Mouse (Mus musculus) small intestine, adult 2 months (tissue): ENCODE data around the gene Gm20388. TPM values are rescaled to one million over a fixed set of nuclear protein-coding genes. Genes with fewer than 3 reads are reported as not detected.

Experiments
- H3K27ac ChIP-seq: fragments of 200-500 bp; 2 replicates; pipeline ENCODE4 v1.5.1; 2012; ENCODE audit warnings: low read depth, low read length, control low read depth, inconsistent platforms; ENCODE audit not compliant: insufficient read depth
- H3K27me3 ChIP-seq: fragments of 200-500 bp; 2 replicates; pipeline ENCODE4 v1.6.1; 2012; ENCODE audit warnings: mild to moderate bottlenecking, moderate library complexity, low read length, inconsistent platforms; ENCODE audit not compliant: control insufficient read depth, insufficient read depth
- H3K36me3 ChIP-seq: fragments of 200-500 bp; 2 replicates; pipeline ENCODE4 v1.6.1; 2012; ENCODE audit warnings: mild to moderate bottlenecking, low read length, control low read depth, inconsistent platforms; ENCODE audit not compliant: control insufficient read depth, insufficient read depth
- H3K4me1 ChIP-seq: fragments of 200-500 bp; 2 replicates; pipeline ENCODE4 v1.6.1; 2012; ENCODE audit warnings: low read length, inconsistent platforms, mixed read lengths; ENCODE audit not compliant: control insufficient read depth, insufficient read depth, insufficient read length
- H3K4me3 ChIP-seq: fragments of 200-500 bp; 2 replicates; pipeline ENCODE4 v1.5.1; 2012; ENCODE audit warnings: low read depth, mild to moderate bottlenecking, control low read depth, inconsistent platforms, low read length, moderate library complexity
- CTCF ChIP-seq: fragments of 200-500 bp; IDR thresholded peaks from 2 replicates; pipeline ENCODE4 v1.5.1; 2012; ENCODE audit warnings: low read depth, mild to moderate bottlenecking, control low read depth, inconsistent platforms, low read length, moderate library complexity, mixed read lengths; ENCODE audit not compliant: insufficient replicate concordance, insufficient read length; ENCODE audit errors: extremely low read depth
- POLR2A ChIP-seq: fragments of 200-500 bp; IDR thresholded peaks from 2 replicates; pipeline ENCODE4 v1.6.1; 2012; ENCODE audit warnings: low read depth, mild to moderate bottlenecking, control low read depth, inconsistent platforms, low read length, moderate library complexity
- WGBS: fragments of 180-500 bp; shearing (Covaris S2); methylation state at CpG from one replicate; pipeline ENCODE4 v1.1.7; 2018; 5-methylcytosine and 5-hydroxymethylcytosine counted together
- polyA plus RNA-seq: library from polyadenylated mRNA; depleted of rRNA; stranded (reverse); fragments of >200 nt; gene quantifications from 2 replicates; pipeline ENCODE4 v1.2.3, GENCODE M21; 2012

The Gm20388 gene
- polyA plus RNA-seq, 1 experiment: 37.3 TPM

DNA sequence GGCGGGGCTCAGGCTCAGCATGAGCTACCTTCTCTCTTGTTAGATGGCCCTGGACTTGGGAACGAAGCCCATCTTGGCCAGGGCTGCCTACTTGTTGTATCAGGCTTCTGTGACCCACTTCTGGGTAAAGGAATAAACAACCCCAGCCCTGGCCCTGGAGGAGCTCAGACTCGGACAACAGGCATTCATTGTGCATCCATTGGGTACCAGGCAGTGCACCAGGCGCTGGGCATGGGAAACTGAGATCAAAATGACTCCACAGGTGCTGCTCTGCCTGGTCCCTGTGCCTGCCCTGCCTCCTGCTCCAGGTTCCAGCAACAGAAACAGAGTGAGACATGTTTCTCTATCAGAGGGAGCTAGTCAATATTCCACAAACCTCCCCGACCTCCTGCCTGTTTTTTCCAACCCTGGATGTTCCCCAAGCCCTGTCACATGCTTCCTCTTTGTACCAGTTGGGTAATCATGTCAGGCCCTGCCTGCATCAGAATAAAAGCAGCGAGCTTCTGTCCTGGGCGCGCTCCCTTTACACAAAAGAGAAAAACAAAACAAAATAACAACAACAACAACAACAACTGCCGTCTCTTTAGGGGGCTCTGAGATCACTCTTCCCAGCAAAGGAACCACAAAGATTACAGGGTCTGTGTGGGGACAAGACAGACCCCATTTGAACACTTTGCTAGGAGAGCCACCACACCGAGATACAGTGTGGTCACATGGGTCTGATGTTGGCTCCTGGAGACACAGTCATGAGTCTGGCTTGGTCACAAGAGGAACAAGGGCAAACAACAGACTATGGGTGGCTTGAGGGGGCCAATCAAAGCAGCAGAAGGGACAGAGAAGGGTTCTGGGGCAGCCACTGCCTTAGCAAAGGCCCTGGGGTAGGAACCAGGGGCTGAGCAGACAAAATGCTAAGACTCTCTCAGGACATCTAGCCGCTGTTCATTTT, 708.9 kb downstream of the Gm20388 start:
- WGBS: 60% methylated on average over 11 of the region's 11 CpGs
- Histone ChIP-seq H3K36me3 (no peaks in the 10 kb centered on the region), H3K4me3 (no peak overlapping the region)

GRCm38 (mm10) chr8:120620441-120620840, 709.8 kb downstream of the Gm20388 start:
- Histone ChIP-seq H3K27me3 (no peaks in the 10 kb centered on the region), H3K36me3 (no peaks in the 10 kb centered on the region), H3K4me3 (no peak overlapping the region), H3K4me1 (peaks cover 6% of the 10 kb centered on the region; the same call in 1 of the 2 replicates), H3K27ac (no peak overlapping the region)
- TF ChIP-seq CTCF: no peak
- TF ChIP-seq POLR2A: no peak
- 50% methylated on average over 7 of the region's 7 CpGs for WGBS

More for the DNA sequence above, 708.9 kb downstream of the Gm20388 start:
- TF ChIP-seq CTCF: no peak
- no peak for TF ChIP-seq POLR2A
- H3K27me3 ChIP-seq: no peaks in the 10 kb centered on the region
- H3K27ac ChIP-seq: no peak overlapping the region
- peaks cover 6% of the 10 kb centered on the region; the same call in 1 of the 2 replicates for H3K4me1 ChIP-seq

GRCm38 (mm10) chr8:120622161-120622560, 711.5 kb downstream of the Gm20388 start:
- no peaks in the 10 kb centered on the region for H3K27me3 ChIP-seq
- no peak overlapping the region for H3K4me3 ChIP-seq
- WGBS: 70% methylated on average over 14 of the region's 14 CpGs
- no peaks in the 10 kb centered on the region for H3K36me3 ChIP-seq
- H3K4me1 ChIP-seq: peaks cover 6% of the 10 kb centered on the region; the same call in 1 of the 2 replicates
- TF ChIP-seq CTCF (no peak), POLR2A (no peak)
- no peak overlapping the region for H3K27ac ChIP-seq

DNA sequence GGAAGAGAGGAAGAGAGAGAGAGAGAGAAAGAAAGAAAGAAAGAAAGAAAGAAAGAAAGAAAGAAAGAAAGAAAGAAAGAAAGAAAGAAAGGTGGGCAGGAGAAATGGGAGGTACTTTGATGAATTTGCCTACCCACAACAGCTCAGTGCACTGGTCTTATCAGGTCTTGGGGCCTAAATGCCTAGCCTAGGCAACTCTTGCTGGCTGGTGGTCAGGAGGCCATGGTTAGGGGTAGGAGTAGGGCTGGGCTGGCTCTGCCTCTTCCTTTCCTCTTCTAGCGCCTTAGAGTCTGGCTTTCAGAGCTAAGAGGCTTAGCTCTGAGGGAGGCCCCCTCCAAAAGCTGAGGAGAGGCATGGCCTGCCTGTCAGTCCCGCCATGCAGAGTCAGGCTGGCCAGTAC, 713.0 kb downstream of the Gm20388 start:
- no peak overlapping the region for H3K27ac ChIP-seq
- peaks cover 6% of the 10 kb centered on the region; the same call in 1 of the 2 replicates for H3K4me1 ChIP-seq
- 60% methylated on average over 2 of the region's 2 CpGs for WGBS
- no peak for TF ChIP-seq CTCF
- no peaks in the 10 kb centered on the region for H3K27me3 ChIP-seq
- no peak overlapping the region for H3K4me3 ChIP-seq
- no peaks in the 10 kb centered on the region for H3K36me3 ChIP-seq

GRCm38 (mm10) chr8:120626461-120626860, 715.8 kb downstream of the Gm20388 start:
- Histone ChIP-seq H3K4me3 (no peak overlapping the region), H3K27ac (no peak overlapping the region), H3K36me3 (no peaks in the 10 kb centered on the region), H3K4me1 (no peaks in the 10 kb centered on the region), H3K27me3 (no peaks in the 10 kb centered on the region)
- TF ChIP-seq POLR2A: no peak
- TF ChIP-seq CTCF: no peak
- WGBS: 79% methylated on average over 11 of the region's 11 CpGs

- WGBS: 91% methylated on average over 5 of the region's 5 CpGs
These were observed 716.7 kb downstream of the Gm20388 start for GRCm38 (mm10) chr8:120627298-120627697.

DNA sequence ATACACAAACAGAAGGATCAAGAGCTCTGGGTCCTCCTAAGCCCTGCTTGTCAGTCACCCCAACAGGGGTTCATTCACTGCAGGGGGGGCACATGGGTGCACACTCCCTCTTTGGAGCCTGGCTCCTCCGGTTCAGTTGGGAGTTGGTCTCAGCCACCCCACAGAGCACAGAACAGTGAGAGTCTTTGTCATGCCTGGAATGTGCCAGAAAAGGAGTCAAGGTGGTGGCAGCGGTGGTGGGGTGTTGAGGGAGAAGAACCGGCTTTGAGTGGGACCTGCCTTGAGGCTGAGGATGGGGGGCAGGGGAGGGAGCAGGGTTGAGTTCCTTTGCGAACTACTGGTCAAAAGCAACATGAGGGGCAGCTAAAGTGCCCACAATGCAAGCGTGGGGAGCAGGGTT, 719.4 kb downstream of the Gm20388 start:
- H3K27me3 ChIP-seq: peaks cover 6% of the 10 kb centered on the region; the same call in 1 of the 2 replicates
- WGBS: 69% methylated on average over 5 of the region's 5 CpGs
- H3K36me3 ChIP-seq: no peaks in the 10 kb centered on the region
- peaks cover 8% of the 10 kb centered on the region for H3K4me1 ChIP-seq
- TF ChIP-seq CTCF (no peak), POLR2A (no peak)
- no peak overlapping the region for H3K27ac ChIP-seq
- no peak overlapping the region for H3K4me3 ChIP-seq

More at GRCm38 (mm10) chr8:120627298-120627697, 716.7 kb downstream of the Gm20388 start:
- Histone ChIP-seq H3K27ac (no peak overlapping the region), H3K27me3 (no peaks in the 10 kb centered on the region), H3K4me1 (no peaks in the 10 kb centered on the region), H3K36me3 (no peaks in the 10 kb centered on the region), H3K4me3 (no peak overlapping the region)
- TF ChIP-seq CTCF: no peak
- no peak for TF ChIP-seq POLR2A
